24 mouse cellular contexts compared by ENCODE assay signal in the genomic region with DNA sequence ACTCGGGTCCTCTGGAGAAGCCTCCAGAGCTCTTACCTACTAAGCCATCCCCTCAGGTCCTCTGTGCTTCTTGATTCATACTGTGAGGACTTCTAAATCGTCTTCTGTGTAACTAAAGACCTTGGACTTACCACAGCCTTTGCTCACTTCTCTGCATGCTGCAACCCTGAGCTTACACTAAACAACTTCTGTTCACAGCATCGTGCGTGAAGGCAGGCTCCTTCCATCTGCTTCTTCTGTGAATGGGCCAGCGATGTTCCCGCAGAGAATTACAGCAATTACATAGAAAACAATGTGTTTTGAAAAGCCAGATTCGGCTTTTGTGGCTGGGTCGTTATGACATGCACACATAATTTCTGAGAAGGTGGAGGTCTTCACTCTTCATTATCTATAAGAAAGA. TPM values are rescaled to one million over a fixed set of nuclear protein-coding genes. Genes with fewer than 3 reads are reported as not detected.
"Had no signal": no experiment of that assay in that cellular context is flagged by ENCODE, and none has a peak within 500 bp of the region (broad histone marks: within the 10 kb centered on the region; RNA-seq: fewer than 3 reads in every experiment).

No protein-coding gene starts in this region.

- H3K27ac ChIP-seq: limb, embryonic 10.5 days; limb, embryonic 13.5 days; liver, embryonic 12.5 days; liver, embryonic 15.5 days; midbrain, embryonic 15.5 days; neural tube, embryonic 12.5 days; neural tube, embryonic 15.5 days; stomach, postnatal 0 days had no signal

- H3K36me3 ChIP-seq: limb, embryonic 10.5 days; limb, embryonic 13.5 days; liver, embryonic 12.5 days; liver, embryonic 15.5 days; midbrain, embryonic 15.5 days; neural tube, embryonic 12.5 days; neural tube, embryonic 15.5 days had no signal

- H3K9me3 ChIP-seq: limb, embryonic 10.5 days; limb, embryonic 13.5 days; liver, embryonic 12.5 days; liver, embryonic 15.5 days; midbrain, embryonic 15.5 days; neural tube, embryonic 12.5 days; neural tube, embryonic 15.5 days had no signal

- H3K4me1 ChIP-seq: midbrain, embryonic 15.5 days; neural tube, embryonic 12.5 days had no signal

- H3K9ac ChIP-seq: limb, embryonic 13.5 days; liver, embryonic 12.5 days; liver, embryonic 15.5 days; midbrain, embryonic 15.5 days; neural tube, embryonic 12.5 days; neural tube, embryonic 15.5 days had no signal

- H3K4me3 ChIP-seq: limb, embryonic 10.5 days; limb, embryonic 13.5 days; liver, embryonic 12.5 days; liver, embryonic 15.5 days; midbrain, embryonic 15.5 days; neural tube, embryonic 12.5 days; neural tube, embryonic 15.5 days had no signal

- H3K4me2 ChIP-seq: limb, embryonic 13.5 days; midbrain, embryonic 11.5 days; midbrain, embryonic 15.5 days; neural tube, embryonic 12.5 days; neural tube, embryonic 15.5 days had no signal

- H3K27me3 ChIP-seq: limb, embryonic 13.5 days; midbrain, embryonic 15.5 days; neural tube, embryonic 12.5 days; neural tube, embryonic 15.5 days had no signal

- DNase-seq: kidney, adult 9 months; kidney, postnatal 14 days; kidney, postnatal 4 days; liver; lung, adult 2 months; lung, postnatal 14 days; lung, postnatal 4 days; right cerebral cortex, adult 18-20 months; right cerebral cortex, postnatal 14 days; right cerebral cortex, postnatal 4 days; thymus, adult 2 months; thymus, postnatal 14 days; thymus, postnatal 4 days had no signal

- ATAC-seq: midbrain, embryonic 15.5 days had no signal

RNA-seq across cellular contexts. Expression of a gene that starts 56.5 kb away (rescaled TPM):
- total RNA-seq: megakaryocyte progenitor cell, adult 5-6 weeks; megakaryocyte-erythroid progenitor cell, adult 5-6 weeks had no signal
- polyA plus RNA-seq: liver, embryonic 12.5 days; liver, embryonic 15.5 days had no signal
